Mouse (Mus musculus): ENCODE measurements around the gene Gm10591. TPM values are rescaled to one million over a fixed set of nuclear protein-coding genes. Genes with fewer than 3 reads are reported as not detected.
"Not testable (repeated sequence)": the region's sequence is repeated elsewhere in the genome, so short reads cannot be mapped to it uniquely, and the experiment has no call there.

Gm10591 gene
- polyA plus RNA-seq (2012; rRNA removed): 4.7 and 12.9 TPM in 2 replicates

DNA sequence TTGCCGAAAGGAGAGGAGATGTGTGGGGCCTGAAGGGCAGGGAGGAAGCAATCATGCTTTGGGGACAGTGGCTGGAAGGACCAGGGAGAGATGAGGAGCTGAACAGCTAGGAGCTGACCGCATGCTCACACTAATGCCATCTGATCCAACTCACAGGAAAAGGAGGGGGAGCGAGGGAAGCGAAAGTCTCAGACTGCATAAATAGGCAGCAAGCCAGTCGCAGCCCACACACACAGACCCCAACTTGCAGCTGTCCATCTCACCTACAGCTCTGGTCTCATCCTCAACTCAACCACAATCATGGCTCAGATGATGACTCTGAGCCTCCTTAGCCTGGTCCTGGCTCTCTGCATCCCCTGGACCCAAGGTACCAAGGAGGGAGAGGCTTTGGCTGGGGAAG, at the start of gene Gm10591:
Gene Gm10591 (plus strand): TSS at position 301 of the 400 bp plus-strand sequence.
- not testable (repeated sequence) for H3K4me3 ChIP-seq (replicated peaks; ENCODE audit: extremely low read depth, low read depth, low read length); DNase-seq; H3K4me1 ChIP-seq (ENCODE audit: control insufficient read depth, insufficient read depth, low read length)
- WGBS: no CpG with 5 or more reads among the region's 5 CpGs

DNA sequence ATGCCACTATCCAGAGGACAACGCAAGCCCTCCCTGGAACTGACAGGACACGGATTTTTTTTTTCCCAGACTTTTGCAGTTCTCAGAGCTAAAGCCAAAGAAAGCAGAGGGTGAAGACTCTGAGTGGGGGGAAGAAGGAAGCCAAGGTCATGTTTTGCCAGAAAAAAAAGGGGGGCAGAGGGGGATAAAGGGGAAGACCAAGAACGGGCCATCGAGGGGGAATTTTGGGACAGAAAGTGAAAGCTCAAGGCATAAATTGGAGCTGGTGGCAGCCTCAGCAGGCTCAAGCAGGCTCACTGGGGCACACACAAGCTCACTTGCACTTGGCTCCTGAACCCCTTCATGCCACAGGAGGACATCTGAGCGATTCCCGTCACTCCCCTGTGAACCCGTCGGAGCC, 17.4 kb downstream of the Gm10591 start, which contains the start of gene Gm2564:
Gene Gm2564 (plus strand): TSS at position 301 of the 400 bp plus-strand sequence.
- no CpG with 5 or more reads among the region's 8 CpGs for WGBS
- H3K4me3 ChIP-seq (replicated peaks; ENCODE audit: extremely low read depth, low read depth, low read length); DNase-seq; H3K4me1 ChIP-seq (ENCODE audit: control insufficient read depth, insufficient read depth, low read length): not testable (repeated sequence)

DNA sequence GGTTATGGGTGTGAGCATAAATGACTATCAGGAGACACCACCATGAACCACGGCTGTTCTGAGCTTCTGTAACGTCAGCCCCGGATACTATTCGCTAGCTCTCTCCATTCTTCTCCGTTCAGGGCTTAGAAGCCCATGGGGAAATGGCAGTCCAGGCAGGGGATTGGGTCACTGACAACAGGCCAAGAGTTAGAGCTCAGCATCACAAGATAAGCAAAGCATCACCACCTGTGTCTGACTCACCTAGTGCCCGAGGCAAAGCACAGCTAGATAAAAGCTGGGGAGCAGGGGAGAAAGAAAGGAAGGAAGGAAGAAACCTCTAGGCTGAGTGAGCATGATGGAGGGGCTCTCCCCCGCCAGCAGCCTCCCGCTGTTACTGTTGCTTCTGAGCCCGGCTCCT, 43.0 kb downstream of the Gm10591 start, which contains the start of gene Ccl27b:
Gene Ccl27b (plus strand): TSS at position 301 of the 400 bp plus-strand sequence.
- not testable (repeated sequence) for H3K4me3 ChIP-seq (replicated peaks; ENCODE audit: extremely low read depth, low read depth, low read length); DNase-seq; H3K4me1 ChIP-seq (ENCODE audit: control insufficient read depth, insufficient read depth, low read length)
- WGBS: no CpG with 5 or more reads among the region's 9 CpGs

DNA sequence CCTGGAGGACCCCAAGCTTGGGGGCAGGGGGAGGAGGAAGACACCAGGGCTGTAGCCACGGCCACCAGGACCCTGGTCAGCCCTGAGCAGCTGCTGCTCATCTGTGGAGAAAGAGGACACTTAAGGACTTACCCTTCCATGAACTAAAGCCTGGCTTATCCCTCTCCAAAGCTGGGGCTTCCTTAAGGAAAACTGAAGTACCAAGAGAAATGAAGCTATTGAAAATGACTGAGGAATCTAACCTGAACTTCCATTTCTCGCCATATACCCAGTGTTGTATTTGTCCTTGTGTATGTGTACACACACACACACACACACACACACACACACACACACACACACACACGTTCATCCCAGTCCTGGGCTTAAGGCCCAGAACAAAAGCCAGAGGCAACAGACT, 49.8 kb downstream of the Gm10591 start, which contains the start of gene Il11ra2:
Gene Il11ra2 (minus strand): TSS at position 101 of the 400 bp plus-strand sequence.
- H3K4me3 ChIP-seq (replicated peaks; ENCODE audit: extremely low read depth, low read depth, low read length); DNase-seq; H3K4me1 ChIP-seq (ENCODE audit: control insufficient read depth, insufficient read depth, low read length): not testable (repeated sequence)
- no CpG with 5 or more reads among the region's 3 CpGs for WGBS

Other genes with a start within 250 kb of the Gm10591 start
- gene Gm21586, start 172.8 kb upstream of the Gm10591 start, polyA plus RNA-seq (2012; rRNA removed): not detected in 2 replicates
- gene Gm2163, start 145.4 kb upstream of the Gm10591 start, polyA plus RNA-seq (2012; rRNA removed): 0.06 and 0.13 TPM in 2 replicates
- not detected in 2 replicates for gene Fam205a2, start 84.0 kb upstream of the Gm10591 start, polyA plus RNA-seq (2012; rRNA removed)
- 4.9 and 7.1 TPM in 2 replicates for gene Gm2564, start 17.5 kb downstream of the Gm10591 start, polyA plus RNA-seq (2012; rRNA removed)
- gene Ccl27b, start 43.1 kb downstream of the Gm10591 start, polyA plus RNA-seq (2012; rRNA removed): not detected in 2 replicates
- gene Il11ra2, start 49.7 kb downstream of the Gm10591 start, polyA plus RNA-seq (2012; rRNA removed): 0.09 and 0.46 TPM in 2 replicates
- gene 4930578G10Rik, start 123.3 kb downstream of the Gm10591 start, polyA plus RNA-seq (2012; rRNA removed): 0.27 TPM in 1 of 2 replicates, not detected in the other
- gene Ccl19, start 144.4 kb downstream of the Gm10591 start, polyA plus RNA-seq (2012; rRNA removed): 14.3 and 16.4 TPM in 2 replicates
- 103 and 113 TPM in 2 replicates for gene Ccl21a, start 161.8 kb downstream of the Gm10591 start, polyA plus RNA-seq (2012; rRNA removed)
- not detected in 2 replicates for gene Fam205a1, start 241.7 kb downstream of the Gm10591 start, polyA plus RNA-seq (2012; rRNA removed)
- gene Gm12394, start 244.6 kb downstream of the Gm10591 start, polyA plus RNA-seq (2012; rRNA removed): not detected in 2 replicates

All from lung, adult 2 months (tissue).